Mouse (Mus musculus): ENCODE measurements around the gene Ecm2. TPM values are rescaled to one million over a fixed set of nuclear protein-coding genes. Genes with fewer than 3 reads are reported as not detected.

Gene Ecm2
- 0.16 and 0.18 TPM in 2 replicates for polyA plus RNA-seq (2012; rRNA removed)

DNA sequence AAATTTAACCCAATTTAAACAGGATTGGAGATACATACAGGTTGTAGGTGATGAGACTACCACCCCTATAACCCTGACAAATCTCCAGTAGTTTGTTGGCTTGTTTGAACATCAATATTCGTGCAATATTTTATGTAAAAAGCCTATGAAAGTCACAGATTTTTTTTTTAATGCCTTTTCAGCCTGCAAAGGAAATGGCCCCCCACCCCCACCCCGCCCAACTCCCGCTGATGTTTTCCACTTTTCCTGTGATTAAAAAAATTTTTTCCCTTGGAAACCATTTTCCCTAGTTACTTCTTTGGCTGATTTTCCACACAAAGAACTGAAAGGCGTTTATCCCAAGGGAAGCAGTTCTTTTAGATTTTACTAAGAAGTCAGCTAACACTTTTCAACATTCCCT, at the start of gene Ecm2:
Ecm2 (plus strand) TSS at position 301 of the 400 bp plus-strand sequence.

DNA sequence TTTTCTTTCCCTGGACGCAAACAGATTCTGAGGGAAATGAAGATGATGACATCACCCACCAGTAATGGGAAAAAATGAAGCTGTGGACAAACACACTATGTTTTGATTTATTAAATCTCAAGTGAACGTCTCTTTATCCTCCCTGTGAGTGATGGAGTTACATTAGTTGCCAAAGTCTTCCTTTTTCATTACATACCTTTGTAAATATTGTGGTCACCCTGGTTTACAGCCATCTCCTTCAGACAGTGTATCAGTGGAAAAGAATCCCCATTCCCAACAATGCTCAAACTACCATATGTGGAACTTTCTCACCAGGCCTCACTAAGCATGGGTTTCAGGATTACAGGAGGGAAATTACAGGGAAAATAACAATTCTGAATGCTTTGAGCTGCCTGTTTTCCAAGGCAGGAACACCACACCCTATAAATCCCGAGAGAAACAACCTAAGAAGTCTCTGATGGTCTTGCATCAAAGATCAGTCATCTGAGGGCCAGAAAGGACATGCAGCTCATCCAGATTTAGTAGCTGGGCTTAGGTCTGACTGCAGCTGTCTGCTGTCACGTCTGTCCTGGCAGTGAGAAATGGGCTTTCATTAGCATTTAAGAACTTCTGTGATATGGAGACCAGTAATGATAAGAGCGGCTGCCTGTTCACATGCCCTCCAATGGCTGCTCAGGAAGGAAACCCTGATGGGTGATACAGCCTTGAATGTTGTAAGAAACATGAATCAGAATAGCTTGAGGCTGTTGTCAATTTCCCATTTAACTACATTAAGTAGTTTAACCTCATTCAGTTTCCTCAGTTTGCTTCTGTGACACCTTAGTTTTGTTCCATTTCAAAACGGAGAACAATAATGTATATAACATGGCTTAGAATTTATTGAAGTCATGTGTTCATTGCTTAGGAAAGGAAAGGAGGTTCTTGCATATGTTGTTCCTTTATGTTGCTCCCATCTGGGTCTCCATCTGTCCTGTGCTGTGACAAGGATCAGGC, 11.9 kb upstream of the Ecm2 start, which contains the start of gene Tes3-ps:
Tes3-ps (plus strand) TSS at position 943 of the 993 bp plus-strand sequence.

GRCm38 (mm10) chr13:49544279-49544678, 39.7 kb downstream of the Ecm2 start, which contains the start of gene Aspn:
Gene Aspn (plus strand): TSS chr13:49544443.

DNA sequence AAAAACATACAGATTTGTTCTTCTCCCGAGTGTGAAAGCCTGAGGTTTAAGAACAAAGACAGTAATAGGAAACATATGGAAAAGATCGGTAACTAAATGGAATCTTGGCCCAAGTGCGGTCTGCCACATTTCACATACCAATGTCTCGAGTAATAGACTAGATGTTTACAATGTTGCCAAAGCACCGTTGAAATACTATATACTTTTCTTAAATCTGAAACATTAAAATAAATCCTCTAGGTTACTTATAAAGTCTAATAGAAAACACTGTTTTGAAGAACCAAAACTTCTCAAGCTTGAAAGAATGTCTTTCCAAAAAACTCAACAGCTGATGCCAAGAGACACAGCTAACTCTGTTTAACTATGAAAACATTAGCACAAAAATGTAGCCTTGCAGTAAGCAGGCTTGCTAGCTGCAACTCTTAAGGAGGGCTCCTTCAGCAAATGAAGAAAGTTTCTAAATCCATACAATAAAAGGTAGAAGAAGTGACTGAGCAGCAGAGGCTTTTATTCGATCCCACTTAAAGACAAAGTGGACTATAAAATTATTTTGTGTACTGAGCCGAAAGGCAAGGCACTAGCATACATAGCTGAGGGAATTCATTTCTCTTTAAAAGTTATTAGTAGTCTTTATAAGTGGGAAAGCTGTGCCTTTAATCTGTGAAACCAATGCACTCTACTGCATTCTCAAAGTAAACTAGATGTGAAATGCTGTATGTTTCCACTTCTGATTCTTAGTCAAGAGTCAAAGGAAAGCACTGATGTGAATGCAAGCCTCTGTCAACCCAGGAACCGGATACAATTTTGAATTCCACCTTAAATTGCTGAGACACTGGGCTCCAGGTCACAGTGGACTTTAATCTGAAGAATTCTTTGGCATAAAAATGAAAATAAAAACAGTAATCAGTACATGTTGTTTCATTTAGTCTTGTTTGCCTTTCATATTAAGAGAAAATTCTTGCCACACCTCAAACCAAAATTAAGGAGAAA, 77.2 kb downstream of the Ecm2 start, which contains the start of gene Omd:
Omd (plus strand) TSS at position 922 of the 990 bp plus-strand sequence.

Other genes with a start within 250 kb of the Ecm2 start
- 0.60 and 0.68 TPM in 2 replicates for gene Fgd3, start 184.5 kb upstream of the Ecm2 start, polyA plus RNA-seq (2012; rRNA removed)
- gene Bicd2, start 163.2 kb upstream of the Ecm2 start, polyA plus RNA-seq (2012; rRNA removed), result 6.4 and 6.7 TPM in 2 replicates
- 3.4 and 4.4 TPM in 2 replicates for gene Ippk, start 83.6 kb upstream of the Ecm2 start, polyA plus RNA-seq (2012; rRNA removed)
- gene Tes3-ps, start 11.5 kb upstream of the Ecm2 start, polyA plus RNA-seq (2012; rRNA removed), result 0.11 and 0.14 TPM in 2 replicates
- 0.07 and 1.0 TPM in 2 replicates for gene Aspn, start 39.6 kb downstream of the Ecm2 start, polyA plus RNA-seq (2012; rRNA removed)
- gene Omd, start 77.7 kb downstream of the Ecm2 start, polyA plus RNA-seq (2012; rRNA removed), result not detected in 2 replicates
- gene Ogn, start 103.2 kb downstream of the Ecm2 start, polyA plus RNA-seq (2012; rRNA removed), result 0.50 and 1.5 TPM in 2 replicates
- gene Cenpp, start 148.0 kb downstream of the Ecm2 start, polyA plus RNA-seq (2012; rRNA removed), result 10.9 and 13.0 TPM in 2 replicates
- gene Nol8, start 148.3 kb downstream of the Ecm2 start, polyA plus RNA-seq (2012; rRNA removed), result 6.2 and 6.3 TPM in 2 replicates
- gene Iars, start 177.3 kb downstream of the Ecm2 start, polyA plus RNA-seq (2012; rRNA removed), result 38.1 and 38.5 TPM in 2 replicates

Measured in liver, embryonic 14 days (tissue).